Mouse (Mus musculus) liver, postnatal 0 days (tissue): ENCODE measurements around the gene Edil3. TPM values are rescaled to one million over a fixed set of nuclear protein-coding genes. Genes with fewer than 3 reads are reported as not detected.
A peak's percentile ranks its signal among the peaks of the same experiment; 100 is the strongest.

ENCODE experiments used
- ATAC-seq: fragments of 200-750 bp; cut with Nextera tagmentation; 2 replicates; pipeline ENCODE4 v1.8.0; 2017; ENCODE audit warnings: mild to moderate bottlenecking, moderate library complexity
- DNase-seq: peaks from one replicate; pipeline ENCODE4 v3.0.0-alpha.2; 2016
- H3K27ac ChIP-seq: fragments of 300-500 bp; sonication (generic); 2 replicates; pipeline ENCODE4 v1.5.1; 2014; ENCODE audit warnings: antibody characterized with exemption, moderate library complexity, mild to moderate bottlenecking, low read depth
- H3K27me3 ChIP-seq: fragments of 300-500 bp; sonication (generic); 2 replicates; pipeline ENCODE4 v1.6.1; 2014; ENCODE audit warnings: low read length, control low read depth, mixed read lengths; ENCODE audit not compliant: insufficient read depth
- H3K36me3 ChIP-seq: fragments of 300-500 bp; sonication (generic); replicated peaks from 2 replicates; pipeline ENCODE4 v1.6.1; 2014; ENCODE audit warnings: mild to moderate bottlenecking, control low read depth, low read length, moderate library complexity, mixed read lengths; ENCODE audit not compliant: insufficient read depth
- H3K4me1 ChIP-seq: fragments of 300-500 bp; sonication (generic); 2 replicates; pipeline ENCODE4 v1.6.1; 2014; ENCODE audit warnings: antibody characterized with exemption, mild to moderate bottlenecking, control low read depth; ENCODE audit not compliant: insufficient read depth
- H3K4me2 ChIP-seq: fragments of 300-500 bp; sonication (generic); 2 replicates; pipeline ENCODE4 v1.6.1; 2014; ENCODE audit warnings: low read depth, mild to moderate bottlenecking, low read length, moderate library complexity, mixed read lengths
- H3K4me3 ChIP-seq: fragments of 300-500 bp; sonication (generic); 2 replicates; pipeline ENCODE4 v1.5.1; 2014; ENCODE audit warnings: low read depth, low read length
- H3K9ac ChIP-seq: fragments of 300-500 bp; sonication (generic); replicated peaks from 2 replicates; pipeline ENCODE4 v1.6.1; 2014; ENCODE audit warnings: mild to moderate bottlenecking, moderate library complexity
- H3K9me3 ChIP-seq: fragments of 300-500 bp; sonication (generic); 2 replicates; pipeline ENCODE4 v1.6.1; 2016; ENCODE audit warnings: mild to moderate bottlenecking, control low read depth, low read length, mixed read lengths
- CTCF ChIP-seq: sonication (generic); IDR thresholded peaks from 2 replicates; pipeline ENCODE4 v1.5.1; 2016; ENCODE audit warnings: antibody characterized with exemption, low read depth
- EP300 ChIP-seq: IDR thresholded peaks from 2 replicates; pipeline ENCODE4 v1.6.1; 2016; ENCODE audit warnings: antibody characterized with exemption, low read depth, mild to moderate bottlenecking
- WGBS: fragments of 180-500 bp; shearing (Covaris S2); extraction: QIAGEN DNeasy Blood & Tissue Kit; methylation state at CpG from one replicate; pipeline ENCODE4 v1.1.7; 2014; ENCODE audit not compliant: insufficient replicate concordance; 5-methylcytosine and 5-hydroxymethylcytosine counted together
- polyA plus RNA-seq: library from polyadenylated mRNA; unstranded; fragments of >200 nt; fragmentation: Nextera tagmentation; extraction: Ambion mirVana; gene quantifications from 2 replicates; pipeline ENCODE4 v1.2.1, GENCODE M21; 2015

The Edil3 gene
- polyA plus RNA-seq, 1 experiment from 2014 or later = 0.06 TPM

DNA sequence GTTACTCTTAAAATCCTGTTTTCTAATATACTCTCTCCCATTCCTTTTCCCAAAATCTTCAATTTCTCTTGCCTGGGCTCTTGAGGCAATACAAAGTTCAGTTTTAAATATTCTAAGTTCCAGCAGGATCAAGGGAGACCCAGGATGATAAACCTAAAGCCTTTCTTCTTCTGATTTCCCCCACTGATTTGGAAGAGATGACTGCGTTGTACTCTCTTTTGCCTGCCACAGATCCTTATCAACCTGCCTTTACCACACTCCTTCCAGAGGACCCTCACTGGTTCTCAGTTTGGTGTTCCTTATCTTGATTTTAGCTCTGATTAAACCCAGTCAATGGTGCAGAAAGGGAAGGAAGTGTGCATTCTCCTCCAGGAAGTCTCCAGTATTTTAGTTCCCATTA is 435.6 kb downstream of the Edil3 start:
- no peak for ATAC-seq
- WGBS = 43% methylated on average over 1 of the region's 1 CpGs
- no peak for DNase-seq

DNA sequence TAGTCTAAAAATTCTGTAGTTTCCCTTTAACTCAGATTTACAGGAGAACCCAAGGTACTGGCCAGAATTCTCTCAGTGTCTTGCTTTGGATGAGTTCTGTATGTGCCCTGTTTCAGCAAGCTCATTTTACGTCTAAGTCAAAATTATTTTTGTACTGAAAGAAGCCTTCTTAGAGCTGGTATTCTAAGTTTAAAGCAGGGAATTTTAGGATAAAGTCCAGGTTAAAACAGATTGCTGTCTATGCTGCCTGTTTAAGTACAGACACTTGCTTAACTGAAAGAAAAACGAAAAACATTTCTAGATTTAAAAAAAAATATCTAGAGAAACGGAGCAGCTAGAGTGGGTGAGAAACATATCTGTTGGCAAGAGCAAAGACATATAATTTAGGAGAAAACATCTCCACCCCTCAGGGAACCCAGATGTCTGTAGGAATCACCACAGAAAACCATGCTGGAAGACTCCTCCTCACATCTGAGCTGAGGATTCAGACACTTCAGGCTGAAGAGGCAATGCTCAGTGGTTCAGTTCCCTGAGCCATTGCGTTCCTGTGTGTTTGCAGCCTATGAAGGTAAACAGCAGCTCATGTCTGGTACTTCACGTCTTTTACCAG is 465.5 kb downstream of the Edil3 start:
- ATAC-seq (no peak), DNase-seq (no peak)
- Histone ChIP-seq H3K9me3 (no peaks in the 10 kb centered on the region), H3K9ac (no peak overlapping the region), H3K27ac (no peak overlapping the region), H3K4me1 (no peaks in the 10 kb centered on the region), H3K4me2 (no peak overlapping the region), H3K36me3 (no peaks in the 10 kb centered on the region), H3K27me3 (no peaks in the 10 kb centered on the region), H3K4me3 (no peak overlapping the region)
- 76% methylated on average over 5 of the region's 5 CpGs for WGBS
- TF ChIP-seq CTCF (no peak), EP300 (no peak)

More for the DNA sequence above, 435.6 kb downstream of the Edil3 start:
- no peaks in the 10 kb centered on the region for H3K4me1 ChIP-seq
- no peak for TF ChIP-seq CTCF
- no peak for TF ChIP-seq EP300
- H3K4me2 ChIP-seq = no peak overlapping the region
- H3K36me3 ChIP-seq = no peaks in the 10 kb centered on the region
- no peak overlapping the region for H3K4me3 ChIP-seq
- no peaks in the 10 kb centered on the region for H3K27me3 ChIP-seq
- H3K9me3 ChIP-seq = no peaks in the 10 kb centered on the region
- H3K9ac ChIP-seq = no peak overlapping the region
- no peak overlapping the region for H3K27ac ChIP-seq

DNA sequence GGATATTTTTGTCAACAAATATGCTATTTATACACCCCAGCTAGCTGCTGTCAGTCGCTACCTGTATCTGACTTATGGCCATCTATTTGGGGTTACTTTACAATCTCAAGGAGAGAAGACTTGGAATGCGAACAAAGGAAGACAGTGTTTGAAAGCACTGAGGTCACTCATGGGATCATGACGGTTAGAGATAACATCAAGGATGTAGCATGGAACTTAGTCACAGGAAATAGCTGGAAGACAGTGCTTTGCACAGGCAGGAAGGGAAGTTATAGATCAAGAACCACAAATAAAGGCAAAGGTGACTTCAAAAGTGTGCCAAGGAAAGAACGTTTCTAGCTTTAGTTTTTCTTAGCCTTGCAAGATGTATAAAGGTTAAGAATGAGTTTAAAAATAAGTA is 466.9 kb downstream of the Edil3 start:
- Histone ChIP-seq H3K4me2 (no peak overlapping the region), H3K27ac (no peak overlapping the region), H3K4me3 (no peak overlapping the region), H3K9me3 (no peaks in the 10 kb centered on the region), H3K9ac (no peak overlapping the region), H3K36me3 (no peaks in the 10 kb centered on the region), H3K27me3 (no peaks in the 10 kb centered on the region), H3K4me1 (no peaks in the 10 kb centered on the region)
- DNase-seq = no peak
- ATAC-seq = no peak
- TF ChIP-seq EP300 (no peak), CTCF (no peak)
- 39% methylated on average over 4 of the region's 4 CpGs for WGBS

DNA sequence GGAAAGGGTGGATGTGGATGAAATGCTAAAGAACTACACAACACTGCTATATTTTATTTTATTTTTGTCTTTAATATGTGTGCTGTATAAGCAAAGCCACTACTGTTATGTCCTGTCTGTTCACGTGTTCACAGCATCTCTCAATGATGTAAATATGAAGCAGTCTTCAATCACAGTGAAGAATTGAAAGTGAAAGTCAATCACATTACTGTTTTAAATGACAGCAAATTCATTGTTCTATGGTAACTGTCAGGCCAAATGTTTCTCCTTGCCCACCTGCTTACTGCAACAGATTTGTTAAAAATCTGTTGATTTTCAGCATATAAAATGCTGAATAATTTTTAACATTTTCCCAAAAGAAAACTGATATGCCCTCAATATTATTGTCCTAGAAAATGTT is 499.9 kb downstream of the Edil3 start:
- Histone ChIP-seq H3K9ac (no peak overlapping the region), H3K27ac (no peak overlapping the region), H3K27me3 (no peaks in the 10 kb centered on the region), H3K4me1 (no peaks in the 10 kb centered on the region), H3K36me3 (no peaks in the 10 kb centered on the region), H3K4me3 (no peak overlapping the region), H3K9me3 (no peaks in the 10 kb centered on the region), H3K4me2 (no peak overlapping the region)
- ATAC-seq (no peak), DNase-seq (no peak)
- TF ChIP-seq EP300 (no peak), CTCF (no peak)
- WGBS = 62% methylated on average over 1 of the region's 1 CpGs

DNA sequence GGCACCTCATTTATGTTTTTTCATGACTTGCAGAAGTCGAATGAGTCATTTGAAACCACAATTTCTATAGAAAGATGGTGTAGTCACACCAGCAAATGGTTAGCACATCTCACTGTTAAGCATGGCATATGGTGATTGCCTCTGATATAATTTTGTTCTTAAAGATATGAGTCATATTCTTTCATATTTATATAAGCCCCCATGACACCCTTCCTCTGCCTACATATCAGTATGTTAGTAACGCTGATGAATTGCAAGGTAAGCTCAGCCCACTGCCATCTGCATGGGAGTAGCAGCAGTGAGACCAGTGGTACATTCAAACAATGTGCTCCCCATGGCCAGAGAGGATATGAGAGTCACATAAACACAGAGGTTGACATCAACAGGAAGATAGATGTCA is 503.0 kb downstream of the Edil3 start:
- Histone ChIP-seq H3K9me3 (no peaks in the 10 kb centered on the region), H3K36me3 (no peaks in the 10 kb centered on the region), H3K9ac (no peak overlapping the region), H3K4me3 (no peak overlapping the region), H3K4me1 (no peaks in the 10 kb centered on the region), H3K4me2 (no peak overlapping the region), H3K27me3 (no peaks in the 10 kb centered on the region), H3K27ac (no peak overlapping the region)
- TF ChIP-seq EP300 = no peak
- TF ChIP-seq CTCF = no peak
- WGBS = 64% methylated on average over 2 of the region's 2 CpGs
- no peak for ATAC-seq
- no peak for DNase-seq

DNA sequence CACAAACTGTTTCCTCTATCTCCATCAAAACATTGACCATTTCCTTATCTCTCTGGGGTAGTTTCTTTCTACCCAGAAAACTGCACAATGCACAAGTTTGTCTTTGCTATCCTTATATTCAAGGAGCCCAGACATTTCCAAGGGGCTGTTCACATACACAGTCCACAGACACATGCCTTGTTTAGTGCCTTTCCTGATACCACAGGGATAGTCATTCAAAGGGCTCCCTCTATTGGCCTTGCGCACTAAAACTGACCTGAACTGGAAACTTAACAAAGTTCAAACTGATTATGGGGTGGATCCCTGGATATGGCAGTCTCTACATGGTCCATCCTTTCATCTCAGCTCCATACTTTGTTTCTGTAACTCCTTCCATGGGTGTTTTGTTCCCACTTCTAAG is 513.2 kb downstream of the Edil3 start:
- WGBS = 61% methylated on average over 1 of the region's 1 CpGs
- H3K9ac ChIP-seq = no peak overlapping the region
- no peak for ATAC-seq

More for the DNA sequence above, 513.2 kb downstream of the Edil3 start:
- TF ChIP-seq EP300 (no peak), CTCF (peak; percentile 44)
- Histone ChIP-seq H3K4me1 (no peaks in the 10 kb centered on the region), H3K4me2 (no peak overlapping the region), H3K4me3 (no peak overlapping the region), H3K9me3 (no peaks in the 10 kb centered on the region), H3K36me3 (no peaks in the 10 kb centered on the region), H3K27me3 (no peaks in the 10 kb centered on the region), H3K27ac (no peak overlapping the region)
- DNase-seq = no peak
